ENCODE assay signal across 11 mouse cellular contexts in genomic region chr5:113199126-113199771, GRCm38 (mm10). TPM values are rescaled to one million over a fixed set of nuclear protein-coding genes. Genes with fewer than 3 reads are reported as not detected.
DNase-seq lines count a peak whose midpoint lies in the region; ATAC-seq and TF ChIP-seq lines count a peak whose summit lies in the region.
"Had no signal": no experiment of that assay in that cellular context is flagged by ENCODE, and none has a peak within 500 bp of the region (broad histone marks: within the 10 kb centered on the region; RNA-seq: fewer than 3 reads in every experiment).

No protein-coding gene starts in this region.

- no peak for DNase-seq in kidney, adult 2 months
- DNase-seq in kidney, adult 18-20 months = no peak
- no peak for DNase-seq in neural tube, embryonic 10.5 days (ENCODE audit: extremely low spot score, low spot score)
- no peak for DNase-seq in right cerebral cortex, adult 2 months (ENCODE audit: low spot score in 2 of 2)
- DNase-seq: thymus, postnatal 36 days had no signal

- WGBS in kidney, adult 2 months = 47% methylated on average over 8 of the region's 8 CpGs
- 47% methylated on average over 8 of the region's 8 CpGs for WGBS in neural tube, embryonic 13.5 days
- WGBS in heart, embryonic 15.5 days = 42% methylated on average over 8 of the region's 8 CpGs

- H3K4me1 ChIP-seq in kidney, adult 2 months (ENCODE audit: control insufficient read depth, insufficient read depth, low read length) = peaks cover 7% of the 10 kb centered on the region; the same call in 1 of the 2 replicates
- peaks cover 25% of the 10 kb centered on the region for H3K4me1 ChIP-seq in neural tube, embryonic 13.5 days (replicated peaks)
- H3K4me1 ChIP-seq in heart, embryonic 15.5 days (replicated peaks) = peaks cover 31% of the 10 kb centered on the region

- TF ChIP-seq CTCF in kidney, adult 2 months (conservative IDR thresholded peaks at IDR 0.05; ENCODE audit: insufficient read depth, insufficient read length, low read depth, low read length) = no peak

- no peak for TF ChIP-seq POLR2A in kidney, adult 2 months (IDR thresholded peaks at IDR 0.05; ENCODE audit: low read depth, low read length)

- ATAC-seq in neural tube, embryonic 13.5 days (ENCODE audit: low read depth) = no peak
- no peak; the same call in 1 of the 2 replicates for ATAC-seq in heart, embryonic 15.5 days (replicated peaks; ENCODE audit: insufficient number of reproducible peaks, insufficient read depth, low FRiP score, low read depth)
- ATAC-seq in megakaryocyte-erythroid progenitor cell, adult 5-6 weeks (replicated peaks; ENCODE audit: low FRiP score, low TSS enrichment, poor library complexity, severe bottlenecking) = no peak

- peak overlapping the region; percentile 6; the same call in 1 of the 2 replicates for H3K27ac ChIP-seq in kidney, adult 2 months (ENCODE audit: insufficient read depth, low read depth, low read length)
- H3K27ac ChIP-seq in neural tube, embryonic 13.5 days (replicated peaks) = 0 out of 2 replicates have a peak overlapping the region, but pooled peaks have one; percentile 23
- peak overlapping the region; percentile 81 for H3K27ac ChIP-seq in heart, embryonic 15.5 days
- H3K27ac ChIP-seq: limb, embryonic 12.5 days had no signal

- H3K36me3 ChIP-seq in kidney, adult 2 months (ENCODE audit: control insufficient read depth, insufficient read depth, low read length) = no peaks in the 10 kb centered on the region
- H3K36me3 ChIP-seq in neural tube, embryonic 13.5 days = no peaks in the 10 kb centered on the region
- no peaks in the 10 kb centered on the region for H3K36me3 ChIP-seq in heart, embryonic 15.5 days
- H3K36me3 ChIP-seq: limb, embryonic 12.5 days had no signal

- H3K9ac ChIP-seq in neural tube, embryonic 13.5 days = no peak overlapping the region
- H3K9ac ChIP-seq in heart, embryonic 15.5 days = no peak overlapping the region
- H3K9ac ChIP-seq: limb, embryonic 12.5 days had no signal

- no peaks in the 10 kb centered on the region for H3K27me3 ChIP-seq in kidney, adult 2 months (replicated peaks; ENCODE audit: control insufficient read depth, insufficient read depth, low read length)
- H3K27me3 ChIP-seq in neural tube, embryonic 13.5 days = no peaks in the 10 kb centered on the region
- no peaks in the 10 kb centered on the region; the same call in 1 of the 2 replicates for H3K27me3 ChIP-seq in heart, embryonic 15.5 days
- H3K27me3 ChIP-seq: limb, embryonic 12.5 days had no signal

- H3K4me3 ChIP-seq in kidney, adult 2 months (ENCODE audit: insufficient read depth, low read depth, low read length) = no peak overlapping the region
- H3K4me3 ChIP-seq in neural tube, embryonic 13.5 days = no peak overlapping the region
- no peak overlapping the region for H3K4me3 ChIP-seq in heart, embryonic 15.5 days
- H3K4me3 ChIP-seq: limb, embryonic 12.5 days had no signal

- no peak overlapping the region for H3K4me2 ChIP-seq in neural tube, embryonic 13.5 days
- H3K4me2 ChIP-seq in heart, embryonic 15.5 days = no peak overlapping the region
- H3K4me2 ChIP-seq: limb, embryonic 12.5 days had no signal

- H3K9me3 ChIP-seq in neural tube, embryonic 13.5 days = no peaks in the 10 kb centered on the region
- no peaks in the 10 kb centered on the region for H3K9me3 ChIP-seq in heart, embryonic 15.5 days (replicated peaks)

RNA-seq across cellular contexts. Expression of gene 2900026A02Rik, which starts 21.8 kb away (rescaled TPM):
- 14.3 and 15.0 TPM in 2 replicates for polyA plus RNA-seq in kidney, adult 2 months (2012; rRNA removed)
- 2.6 and 3.4 TPM in 2 replicates for polyA plus RNA-seq in neural tube, embryonic 13.5 days (2015; fragmentation: Nextera tagmentation; extraction: Ambion mirVana)
- polyA plus RNA-seq in heart, embryonic 15.5 days (2015; fragmentation: Nextera tagmentation; extraction: Ambion mirVana) = 14.1 and 17.4 TPM in 2 replicates
- 9.9 and 12.3 TPM in 2 replicates for total RNA-seq in megakaryocyte-erythroid progenitor cell, adult 5-6 weeks (2014; fragmentation: Nextera tagmentation)
- 5.8 and 6.8 TPM in 2 replicates for total RNA-seq in megakaryocyte-erythroid progenitor cell, adult 5-6 weeks (2017)

RNA-seq across cellular contexts. Expression of gene Tmem211, which starts 27.5 kb away (rescaled TPM):
- not detected in 2 replicates for polyA plus RNA-seq in kidney, adult 2 months (2012; rRNA removed)
- polyA plus RNA-seq in neural tube, embryonic 13.5 days (2015; fragmentation: Nextera tagmentation; extraction: Ambion mirVana) = 0.14 TPM in 1 of 2 replicates, not detected in the other
- polyA plus RNA-seq in heart, embryonic 15.5 days (2015; fragmentation: Nextera tagmentation; extraction: Ambion mirVana) = not detected in 2 replicates
- total RNA-seq in megakaryocyte-erythroid progenitor cell, adult 5-6 weeks (2014; fragmentation: Nextera tagmentation) = not detected in 2 replicates
- total RNA-seq in megakaryocyte-erythroid progenitor cell, adult 5-6 weeks (2017) = not detected in 2 replicates
- total RNA-seq: midbrain, postnatal 0 days had no signal
- polyA plus RNA-seq: intestine, embryonic 14.5 days; limb, embryonic 12.5 days; midbrain, postnatal 0 days had no signal

Comparison
In these comparisons a context has a peak if more than half of its experiments do, and no peak if none do; other contexts are left out.
1. H3K27ac ChIP-seq: peak in every context shown above with its lines; median percentile 81 in heart, embryonic 15.5 days; 23 in neural tube, embryonic 13.5 days; 6 in kidney, adult 2 months.